Mouse (Mus musculus) erythroblast, embryonic 14.5 days (primary cell): Measurements from ENCODE around the gene Map2k5.

Experiments used
- GATA1 ChIP-seq: IDR thresholded peaks from 2 replicates; pipeline ENCODE4 v1.6.1; 2012; ENCODE audit warnings: low read length, inconsistent platforms, mixed read lengths
- TAL1 ChIP-seq: IDR thresholded peaks from 3 replicates; pipeline ENCODE4 v1.6.1; 2012; ENCODE audit warnings: low read length, inconsistent platforms, mixed read lengths

- TF ChIP-seq TAL1 (no peak), GATA1 (no peak)
These were observed 208.6 kb downstream of the Map2k5 start for GRCm38 (mm10) chr9:63169127-63169526.
